Mouse (Mus musculus): ENCODE data around the gene Gpr83.

Gpr83 gene

GRCm38 (mm10) chr9:14859868-14860639, at the start of gene Gpr83:
Gene Gpr83, plus strand, starts transcription at chr9:14860210.
- DNase-seq: peak; percentile 22

- no peak for DNase-seq
These were observed 38.6 kb upstream of the Gpr83 start for GRCm38 (mm10) chr9:14821396-14821795.

GRCm38 (mm10) chr9:14824840-14825239, 35.2 kb upstream of the Gpr83 start:
- no peak for DNase-seq

- DNase-seq: no peak
These were observed 32.1 kb upstream of the Gpr83 start for GRCm38 (mm10) chr9:14827875-14828274.

GRCm38 (mm10) chr9:14832046-14832445, 28.0 kb upstream of the Gpr83 start:
- DNase-seq: no peak

GRCm38 (mm10) chr9:14835335-14836075, 24.5 kb upstream of the Gpr83 start:
- DNase-seq: no peak

- DNase-seq: no peak
These were observed 20.5 kb upstream of the Gpr83 start for GRCm38 (mm10) chr9:14839527-14839926.

- DNase-seq: no peak
These were observed 20.0 kb upstream of the Gpr83 start for GRCm38 (mm10) chr9:14839970-14840369.

GRCm38 (mm10) chr9:14841878-14842761, 17.9 kb upstream of the Gpr83 start:
- DNase-seq: no peak

- no peak for DNase-seq
These were observed 16.6 kb upstream of the Gpr83 start for GRCm38 (mm10) chr9:14843311-14843857.

GRCm38 (mm10) chr9:14843901-14844300, 16.1 kb upstream of the Gpr83 start:
- no peak for DNase-seq

- peak; percentile 28 for DNase-seq
These were observed 13.6 kb upstream of the Gpr83 start for GRCm38 (mm10) chr9:14846428-14846827.

- no peak for DNase-seq
These were observed 11.6 kb upstream of the Gpr83 start for GRCm38 (mm10) chr9:14848267-14848935.

GRCm38 (mm10) chr9:14854585-14854984, 5.4 kb upstream of the Gpr83 start:
- DNase-seq: no peak

- DNase-seq: no peak
These were observed 2.9 kb upstream of the Gpr83 start for GRCm38 (mm10) chr9:14856922-14857654.

GRCm38 (mm10) chr9:14858170-14858706, 1.8 kb upstream of the Gpr83 start:
- DNase-seq: no peak

GRCm38 (mm10) chr9:14858782-14859181, 1.2 kb upstream of the Gpr83 start:
- DNase-seq: no peak

- no peak for DNase-seq
These were observed 3.1 kb downstream of the Gpr83 start for GRCm38 (mm10) chr9:14863126-14863525.

- no peak for DNase-seq
These were observed 4.7 kb downstream of the Gpr83 start for GRCm38 (mm10) chr9:14864726-14865125.

- DNase-seq: peak; percentile 42
These were observed 6.9 kb downstream of the Gpr83 start for GRCm38 (mm10) chr9:14866957-14867356.

- DNase-seq: no peak
These were observed 8.3 kb downstream of the Gpr83 start for GRCm38 (mm10) chr9:14868326-14868725.

Measured in liver (tissue).